35 mouse cellular contexts compared by ENCODE assay signal in genomic region chr17:30619153-30619552, GRCm38 (mm10). TPM values are rescaled to one million over a fixed set of nuclear protein-coding genes. Genes with fewer than 3 reads are reported as not detected.
DNase-seq lines count a peak whose midpoint lies in the region; ATAC-seq lines count a peak whose summit lies in the region.
"Had no signal": no experiment of that assay in that cellular context is flagged by ENCODE, and none has a peak within 500 bp of the region (broad histone marks: within the 10 kb centered on the region; RNA-seq: fewer than 3 reads in every experiment).

No protein-coding gene starts in this region.

- peak overlapping the region; percentile 51; the same call in 1 of the 2 replicates for H3K27ac ChIP-seq in liver, embryonic 12.5 days
- H3K27ac ChIP-seq in midbrain, embryonic 11.5 days (ENCODE audit: low read depth, low read length) = no peak overlapping the region
- no peak overlapping the region for H3K27ac ChIP-seq in midbrain, embryonic 15.5 days
- H3K27ac ChIP-seq: embryonic facial prominence, embryonic 13.5 days; gastrocnemius, adult 2 months; heart, embryonic 13.5 days; hindbrain, embryonic 10.5 days; hindbrain, embryonic 15.5 days; layer of hippocampus, adult 2 months; left cerebral cortex, adult 2 months; limb, embryonic 12.5 days; liver, embryonic 14.5 days; macrophage; midbrain, embryonic 10.5 days; neural tube, embryonic 12.5 days; stomach, postnatal 0 days had no signal

- no peaks in the 10 kb centered on the region for H3K27me3 ChIP-seq in liver, embryonic 12.5 days (replicated peaks)
- no peaks in the 10 kb centered on the region for H3K27me3 ChIP-seq in midbrain, embryonic 11.5 days (ENCODE audit: control insufficient read depth, insufficient read depth, low read length)
- H3K27me3 ChIP-seq in midbrain, embryonic 15.5 days (replicated peaks) = no peaks in the 10 kb centered on the region
- H3K27me3 ChIP-seq: embryonic facial prominence, embryonic 13.5 days; heart, embryonic 13.5 days; hindbrain, embryonic 15.5 days; limb, embryonic 12.5 days; neural tube, embryonic 12.5 days had no signal

- H3K4me1 ChIP-seq in liver, embryonic 12.5 days = peaks cover 39% of the 10 kb centered on the region
- no peaks in the 10 kb centered on the region for H3K4me1 ChIP-seq in midbrain, embryonic 11.5 days (ENCODE audit: control insufficient read depth, insufficient read depth, low read length)
- no peaks in the 10 kb centered on the region for H3K4me1 ChIP-seq in midbrain, embryonic 15.5 days
- H3K4me1 ChIP-seq: embryonic facial prominence, embryonic 13.5 days; heart, embryonic 13.5 days; hindbrain, embryonic 10.5 days; hindbrain, embryonic 15.5 days; midbrain, embryonic 10.5 days; neural tube, embryonic 12.5 days had no signal

- no peak overlapping the region for H3K4me3 ChIP-seq in liver, embryonic 12.5 days
- no peak overlapping the region for H3K4me3 ChIP-seq in midbrain, embryonic 11.5 days (ENCODE audit: low read depth, low read length)
- H3K4me3 ChIP-seq in midbrain, embryonic 15.5 days = no peak overlapping the region
- H3K4me3 ChIP-seq: embryonic facial prominence, embryonic 13.5 days; erythroblast, embryonic 14.5 days; gastrocnemius, adult 2 months; heart, embryonic 13.5 days; hindbrain, embryonic 10.5 days; hindbrain, embryonic 15.5 days; layer of hippocampus, adult 2 months; left cerebral cortex, adult 2 months; limb, embryonic 12.5 days; midbrain, embryonic 10.5 days; myocyte; neural tube, embryonic 12.5 days had no signal

- intact Hi-C loops in heart, postnatal 14 days (cut with DNase I) = no loop called here

- H3K4me2 ChIP-seq in liver, embryonic 12.5 days = no peak overlapping the region
- no peak overlapping the region for H3K4me2 ChIP-seq in midbrain, embryonic 11.5 days
- H3K4me2 ChIP-seq in midbrain, embryonic 15.5 days = no peak overlapping the region
- H3K4me2 ChIP-seq: embryonic facial prominence, embryonic 13.5 days; heart, embryonic 13.5 days; hindbrain, embryonic 15.5 days; limb, embryonic 12.5 days; neural tube, embryonic 12.5 days had no signal

- H3K36me3 ChIP-seq in liver, embryonic 12.5 days = no peaks in the 10 kb centered on the region
- H3K36me3 ChIP-seq in midbrain, embryonic 11.5 days (ENCODE audit: control insufficient read depth, insufficient read depth, low read length) = no peaks in the 10 kb centered on the region
- H3K36me3 ChIP-seq in midbrain, embryonic 15.5 days (replicated peaks) = no peaks in the 10 kb centered on the region
- H3K36me3 ChIP-seq: embryonic facial prominence, embryonic 13.5 days; heart, embryonic 13.5 days; hindbrain, embryonic 10.5 days; hindbrain, embryonic 15.5 days; limb, embryonic 12.5 days; midbrain, embryonic 10.5 days; neural tube, embryonic 12.5 days had no signal

- peak; percentile 70 for DNase-seq in heart, adult 11 months
- no peak for DNase-seq in heart, postnatal 14 days
- no peak for DNase-seq in liver
- DNase-seq in midbrain, embryonic 11.5 days (ENCODE audit: low spot score, missing footprints) = peak; percentile 28
- no peak for DNase-seq in layer of hippocampus, adult 18-20 months (ENCODE audit: low spot score in 2 of 2)
- DNase-seq: adrenal gland, postnatal 10 days; cerebellum, adult 11 months; cerebellum, adult 9-10 months; embryo, embryonic 11 days; gastrocnemius, adult 2 months; heart, postnatal 10 days; kidney, adult 11 months; kidney, postnatal 25 days; right cerebral cortex, postnatal 4 days; thymus, adult 18-20 months; thymus, postnatal 25 days had no signal

- WGBS in liver, embryonic 12.5 days (ENCODE audit: insufficient replicate concordance) = 53% methylated on average over 2 of the region's 2 CpGs
- WGBS in midbrain, embryonic 11.5 days = 74% methylated on average over 2 of the region's 2 CpGs
- WGBS in midbrain, embryonic 15.5 days = 46% methylated on average over 2 of the region's 2 CpGs

- H3K9ac ChIP-seq in liver, embryonic 12.5 days = no peak overlapping the region
- H3K9ac ChIP-seq in midbrain, embryonic 11.5 days (ENCODE audit: low read length) = no peak overlapping the region
- H3K9ac ChIP-seq in midbrain, embryonic 15.5 days = no peak overlapping the region
- H3K9ac ChIP-seq: embryonic facial prominence, embryonic 13.5 days; heart, embryonic 13.5 days; hindbrain, embryonic 15.5 days; limb, embryonic 12.5 days; liver, embryonic 14.5 days; neural tube, embryonic 12.5 days had no signal

- ATAC-seq in liver, embryonic 12.5 days = no peak
- no peak for ATAC-seq in midbrain, embryonic 11.5 days (ENCODE audit: low FRiP score)
- no peak for ATAC-seq in midbrain, embryonic 15.5 days (replicated peaks)
- ATAC-seq: forebrain, embryonic 16.5 days; inflammation-experienced regulatory T-cells, adult 6 months; Patski had no signal

- 0 out of 2 replicates have a peak, but pooled peaks cover 4% of the 10 kb centered on the region for H3K9me3 ChIP-seq in liver, embryonic 12.5 days (replicated peaks)
- H3K9me3 ChIP-seq in midbrain, embryonic 11.5 days (ENCODE audit: control insufficient read depth, low read length) = no peaks in the 10 kb centered on the region
- H3K9me3 ChIP-seq in midbrain, embryonic 15.5 days = no peaks in the 10 kb centered on the region
- H3K9me3 ChIP-seq: embryonic facial prominence, embryonic 13.5 days; heart, embryonic 13.5 days; hindbrain, embryonic 10.5 days; hindbrain, embryonic 15.5 days; limb, embryonic 12.5 days; midbrain, embryonic 10.5 days; neural tube, embryonic 12.5 days had no signal

RNA-seq across cellular contexts. Expression of gene Dnah8, which starts 5.0 kb away (rescaled TPM):
- 1 to 10 TPM; 1.5 to 1.6 TPM for total RNA-seq in heart, postnatal 14 days (2021)
- 2.4 and 3.1 TPM in 2 replicates for polyA plus RNA-seq in liver, embryonic 12.5 days (2016; fragmentation: Nextera tagmentation; extraction: Ambion mirVana)
- 1.1 and 1.5 TPM in 2 replicates for polyA plus RNA-seq in midbrain, embryonic 11.5 days (2014; fragmentation: Nextera tagmentation; extraction: Ambion mirVana)
- polyA plus RNA-seq in midbrain, embryonic 15.5 days (2015; fragmentation: Nextera tagmentation; extraction: Ambion mirVana) = 2.0 and 2.7 TPM in 2 replicates
- 1 to 10 TPM; 1.7 to 3.1 TPM for total RNA-seq in layer of hippocampus, adult 18-20 months (2021)
- polyA plus RNA-seq: Patski had no signal

RNA-seq across cellular contexts. Expression of gene Glo1, which starts 7.5 kb away (rescaled TPM):
- 100 to 1,000 TPM; 139 to 140 TPM for total RNA-seq in heart, postnatal 14 days (2021)
- polyA plus RNA-seq in liver, embryonic 12.5 days (2016; fragmentation: Nextera tagmentation; extraction: Ambion mirVana) = 292 and 300 TPM in 2 replicates
- polyA plus RNA-seq in midbrain, embryonic 11.5 days (2014; fragmentation: Nextera tagmentation; extraction: Ambion mirVana) = 277 and 302 TPM in 2 replicates
- 128 and 131 TPM in 2 replicates for polyA plus RNA-seq in midbrain, embryonic 15.5 days (2015; fragmentation: Nextera tagmentation; extraction: Ambion mirVana)
- 100 to 1,000 TPM; 199 to 206 TPM for total RNA-seq in layer of hippocampus, adult 18-20 months (2021)

RNA-seq across cellular contexts. Expression of gene Btbd9, which starts 42.9 kb away (rescaled TPM):
- total RNA-seq in heart, postnatal 14 days (2021) = 10 to 100 TPM; 20.9 to 22.4 TPM
- polyA plus RNA-seq in liver, embryonic 12.5 days (2016; fragmentation: Nextera tagmentation; extraction: Ambion mirVana) = 18.9 and 21.6 TPM in 2 replicates
- polyA plus RNA-seq in midbrain, embryonic 11.5 days (2014; fragmentation: Nextera tagmentation; extraction: Ambion mirVana) = 57.5 and 59.7 TPM in 2 replicates
- polyA plus RNA-seq in midbrain, embryonic 15.5 days (2015; fragmentation: Nextera tagmentation; extraction: Ambion mirVana) = 156 and 163 TPM in 2 replicates
- total RNA-seq in layer of hippocampus, adult 18-20 months (2021) = 100 to 1,000 TPM; 153 to 166 TPM

Comparison
In these comparisons a context has a peak if more than half of its experiments do, and no peak if none do; other contexts are left out.
1. DNase-seq: peak in heart, adult 11 months (single experiment) and midbrain, embryonic 11.5 days (single experiment); none in heart, postnatal 14 days (0 of 2), liver (single experiment) and layer of hippocampus, adult 18-20 months (0 of 2).